Mouse (Mus musculus): ENCODE data around the gene Ms4a13.
"Not testable (repeated sequence)": the region's sequence is repeated elsewhere in the genome, so short reads cannot be mapped to it uniquely, and the experiment has no call there.

Gene Ms4a13

GRCm38 (mm10) chr19:11196546-11196945 lies at the start of gene Ms4a13:
Gene Ms4a13 (minus strand): TSS chr19:11196737.
- DNase-seq (ENCODE audit: low spot score in 2 of 2): no peak

- DNase-seq (ENCODE audit: low spot score in 2 of 2): no peak
These were observed 47.7 kb upstream of the Ms4a13 start for GRCm38 (mm10) chr19:11244230-11244629.

- no peak for DNase-seq (ENCODE audit: low spot score in 2 of 2)
These were observed 46.0 kb upstream of the Ms4a13 start for GRCm38 (mm10) chr19:11242560-11242959.

- no peak for DNase-seq (ENCODE audit: low spot score in 2 of 2)
These were observed 39.3 kb upstream of the Ms4a13 start for GRCm38 (mm10) chr19:11235820-11236219.

- no peak for DNase-seq (ENCODE audit: low spot score in 2 of 2)
These were observed 38.6 kb upstream of the Ms4a13 start for GRCm38 (mm10) chr19:11234921-11235735.

- DNase-seq (ENCODE audit: low spot score in 2 of 2): no peak
These were observed 37.7 kb upstream of the Ms4a13 start for GRCm38 (mm10) chr19:11234244-11234643.

GRCm38 (mm10) chr19:11232348-11232747 lies 35.8 kb upstream of the Ms4a13 start, which contains the start of gene Ms4a12:
Gene Ms4a12 (minus strand): TSS chr19:11232448.
- DNase-seq (ENCODE audit: low spot score in 2 of 2): no peak

GRCm38 (mm10) chr19:11192552-11192951 lies 4.0 kb downstream of the Ms4a13 start:
- no peak for DNase-seq (ENCODE audit: low spot score in 2 of 2)

GRCm38 (mm10) chr19:11184121-11184520 lies 12.4 kb downstream of the Ms4a13 start:
- no peak for DNase-seq (ENCODE audit: low spot score in 2 of 2)

- no peak for DNase-seq (ENCODE audit: low spot score in 2 of 2)
These were observed 19.1 kb downstream of the Ms4a13 start for GRCm38 (mm10) chr19:11177464-11177863.

- peak; percentile 4 to 6 for DNase-seq (ENCODE audit: low spot score in 2 of 2)
These were observed 31.4 kb downstream of the Ms4a13 start, which contains the start of gene 1700025F22Rik for GRCm38 (mm10) chr19:11165172-11165571. Gene 1700025F22Rik (minus strand): TSS chr19:11165320.

GRCm38 (mm10) chr19:11157890-11158289 lies 38.6 kb downstream of the Ms4a13 start:
- not testable (repeated sequence) for DNase-seq (ENCODE audit: low spot score in 2 of 2)

GRCm38 (mm10) chr19:11135336-11135735 lies 61.2 kb downstream of the Ms4a13 start:
- DNase-seq (ENCODE audit: low spot score in 2 of 2): no peak

GRCm38 (mm10) chr19:11134852-11135251 lies 61.7 kb downstream of the Ms4a13 start:
- DNase-seq (ENCODE audit: low spot score in 2 of 2): no peak

- not testable (repeated sequence) for DNase-seq (ENCODE audit: low spot score in 2 of 2)
These were observed 65.8 kb downstream of the Ms4a13 start, which contains the start of gene 1700017D01Rik for GRCm38 (mm10) chr19:11130776-11131175. Gene 1700017D01Rik (minus strand): TSS chr19:11130876.

GRCm38 (mm10) chr19:11129702-11130101 lies 66.8 kb downstream of the Ms4a13 start:
- DNase-seq (ENCODE audit: low spot score in 2 of 2): no peak

- DNase-seq (ENCODE audit: low spot score in 2 of 2): peak in 1 of 2 experiments; percentile 10
These were observed 75.5 kb downstream of the Ms4a13 start for GRCm38 (mm10) chr19:11121016-11121420.

Measured in urinary bladder, postnatal 36 days (tissue).